Mouse (Mus musculus) layer of hippocampus, postnatal 36 days (tissue): ENCODE results near the gene Dpm2. TPM values are rescaled to one million over a fixed set of nuclear protein-coding genes. Genes with fewer than 3 reads are reported as not detected.

Experiments used
- DNase-seq, 2 experiments: peaks; one replicate each; pipeline ENCODE4 v3.0.0; 2022
- total RNA-seq, 2 experiments: library from RNA; stranded (reverse); gene quantifications; 2 replicates each; pipeline ENCODE4 v1.2.3; 2021

The Dpm2 gene
- total RNA-seq, 2 experiments from 2014 or later, result 69.1 to 81.8 TPM

DNA sequence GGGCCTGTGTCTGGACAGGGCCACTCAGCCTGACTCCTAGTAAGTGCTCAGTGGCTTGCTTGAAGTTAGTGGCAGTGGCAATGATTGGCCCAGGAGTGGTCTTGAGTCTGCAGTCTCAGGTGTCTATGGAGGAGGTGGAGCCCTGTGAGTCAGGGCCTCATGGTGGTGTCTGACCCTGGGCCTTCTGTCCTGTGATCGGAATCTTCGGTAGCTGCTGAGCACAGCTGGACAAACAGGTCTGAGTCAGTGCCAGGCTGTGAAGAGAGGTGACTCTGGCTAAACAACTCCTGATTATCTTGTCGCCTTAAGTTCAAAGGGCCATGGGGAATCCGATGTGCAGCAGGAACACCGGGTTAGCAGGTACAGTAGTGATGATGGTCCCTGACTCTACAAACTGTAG is 23.3 kb upstream of the Dpm2 start:
- no peak for DNase-seq

DNA sequence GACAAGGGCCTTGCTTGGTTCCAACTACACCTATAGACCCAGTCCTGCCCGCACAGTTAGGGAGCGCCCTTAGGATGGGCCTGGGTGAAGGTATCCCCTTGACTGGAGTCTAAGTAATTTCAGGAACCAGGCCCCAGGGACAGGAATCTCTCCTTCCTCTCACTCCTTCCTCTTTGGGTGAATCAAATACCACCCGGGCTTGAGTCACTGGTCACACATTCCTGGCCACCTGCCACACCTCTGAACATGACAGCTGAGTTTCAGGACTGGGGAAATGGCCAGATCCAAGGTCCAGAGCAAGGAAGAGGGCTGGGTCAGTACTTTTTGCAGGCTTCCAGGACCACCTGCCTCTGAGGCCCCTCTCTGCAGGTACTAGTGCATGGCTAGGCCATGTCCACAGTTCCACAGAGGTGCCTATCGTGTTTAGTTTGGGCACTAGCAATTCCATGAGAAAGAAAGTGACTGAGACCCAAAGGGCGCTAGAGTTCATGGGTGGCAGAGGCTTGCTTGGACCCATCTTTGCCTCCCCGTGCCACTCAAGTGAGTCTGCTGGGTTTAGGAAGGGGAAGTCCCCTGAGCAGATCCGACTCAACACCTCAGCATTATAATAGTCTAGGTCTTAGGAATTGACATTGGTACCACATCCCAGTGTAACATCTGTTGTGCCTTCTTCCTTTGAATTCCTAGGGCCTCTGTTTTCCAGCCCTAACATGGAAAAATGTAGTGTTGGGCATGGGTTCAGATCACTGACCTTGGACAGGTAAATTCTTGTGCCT is 22.5 kb upstream of the Dpm2 start:
- DNase-seq, result no peak

DNA sequence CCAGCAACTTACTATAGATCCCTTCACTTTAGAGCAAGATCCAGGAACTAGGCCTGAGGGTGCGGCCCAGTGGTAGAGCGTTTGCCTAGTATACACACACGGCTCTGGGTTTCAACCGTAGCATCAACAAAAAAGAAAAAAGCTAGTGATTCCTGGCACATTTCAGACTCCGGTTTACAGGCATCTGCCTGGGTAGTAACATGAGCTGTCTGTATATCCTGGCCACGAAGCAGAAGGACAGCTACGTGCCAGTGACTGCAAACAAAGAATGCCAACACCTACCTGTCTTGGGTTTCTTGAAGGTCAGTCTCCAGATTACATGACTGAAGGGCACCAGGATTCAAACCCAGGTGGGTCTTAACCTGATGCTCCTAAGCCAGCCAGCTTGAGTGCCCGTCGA is 21.5 kb upstream of the Dpm2 start:
- DNase-seq, result no peak

DNA sequence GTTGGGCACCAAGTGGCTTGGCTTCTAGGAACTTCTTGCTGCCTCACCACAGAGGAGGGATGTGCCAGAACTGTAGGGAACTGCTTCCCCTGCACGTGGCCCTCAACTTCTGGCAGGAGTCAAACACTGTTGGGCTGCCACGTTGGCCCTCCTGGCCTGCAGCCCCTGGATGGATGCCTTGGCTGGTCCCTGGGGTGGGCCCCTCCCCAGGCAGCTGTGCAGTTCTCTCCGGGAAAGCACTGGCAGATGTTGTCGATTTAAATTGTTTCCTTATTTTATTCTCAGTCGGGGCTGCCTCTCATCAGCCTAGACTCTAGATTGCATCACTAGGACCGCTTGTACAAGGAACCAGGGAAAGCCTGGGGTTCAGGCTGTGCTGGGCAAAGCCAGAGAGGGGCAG is 20.9 kb upstream of the Dpm2 start:
- DNase-seq, result peak in 1 of 2 experiments; percentile 47

DNA sequence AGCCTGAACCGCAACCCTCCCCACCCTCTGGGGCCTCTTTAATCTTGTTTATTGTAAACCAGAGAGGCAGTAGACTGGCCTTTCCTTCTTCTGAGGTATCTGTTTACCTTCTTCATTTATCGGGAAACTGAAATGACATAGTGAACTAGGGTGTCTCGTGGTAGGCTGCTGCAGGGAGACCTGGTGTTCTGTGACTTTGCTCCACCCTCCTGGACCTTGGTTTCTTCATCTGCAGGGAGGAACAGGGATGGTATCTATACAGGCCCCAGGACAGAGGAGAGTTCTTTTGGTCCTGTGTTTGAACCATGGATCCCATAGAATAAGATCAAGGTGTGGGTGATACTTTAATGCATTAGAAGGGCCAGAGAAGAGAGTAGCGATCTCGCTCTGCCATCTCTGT is 19.4 kb upstream of the Dpm2 start:
- no peak for DNase-seq

DNA sequence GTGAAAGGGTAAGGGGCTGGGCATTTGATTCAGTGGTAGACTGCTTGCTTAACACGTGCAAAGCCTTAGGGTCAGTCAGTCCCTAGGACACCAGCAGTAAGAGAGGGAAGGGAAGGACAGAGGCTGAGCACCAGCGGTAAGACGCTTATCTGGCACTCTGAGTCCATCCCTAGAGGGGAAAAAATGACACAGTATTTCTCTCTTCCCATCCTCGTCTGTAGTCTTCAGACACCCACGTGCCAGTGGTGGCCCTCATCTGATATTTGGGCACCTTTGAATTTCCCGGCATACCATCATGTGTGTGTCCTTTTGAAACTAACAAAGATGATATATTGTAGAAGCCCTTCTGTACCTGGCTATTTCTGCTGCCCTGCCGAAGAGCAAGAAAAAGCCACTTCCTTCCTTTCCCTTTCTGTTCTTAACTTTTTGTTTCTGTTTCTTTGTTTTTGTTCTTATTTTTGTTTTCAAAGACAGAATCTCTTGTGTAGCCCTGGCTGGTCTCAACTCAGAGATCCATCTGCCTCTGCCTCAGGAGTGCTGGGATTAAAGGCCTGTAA is 17.0 kb upstream of the Dpm2 start:
- no peak for DNase-seq

DNA sequence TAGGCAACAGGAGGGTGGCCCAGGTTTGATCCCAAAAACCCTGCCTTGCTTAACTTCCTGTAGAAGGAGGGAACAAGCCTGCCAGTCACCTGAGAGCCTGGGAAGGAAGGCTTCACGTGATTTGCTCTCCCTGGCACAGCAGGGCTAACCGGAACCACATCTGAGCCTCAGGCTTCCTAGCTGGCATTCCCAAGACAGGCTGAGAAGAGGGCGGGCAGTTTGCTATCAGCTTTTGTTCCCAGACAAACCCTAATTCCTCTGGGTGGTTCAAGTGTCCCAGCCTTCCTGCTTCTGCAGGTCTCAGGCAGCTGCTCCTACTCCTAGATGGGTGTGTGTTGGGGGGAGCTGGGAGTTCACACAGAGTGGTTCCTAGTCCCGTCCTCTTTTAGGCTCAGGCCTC is 15.2 kb upstream of the Dpm2 start:
- DNase-seq, result no peak

DNA sequence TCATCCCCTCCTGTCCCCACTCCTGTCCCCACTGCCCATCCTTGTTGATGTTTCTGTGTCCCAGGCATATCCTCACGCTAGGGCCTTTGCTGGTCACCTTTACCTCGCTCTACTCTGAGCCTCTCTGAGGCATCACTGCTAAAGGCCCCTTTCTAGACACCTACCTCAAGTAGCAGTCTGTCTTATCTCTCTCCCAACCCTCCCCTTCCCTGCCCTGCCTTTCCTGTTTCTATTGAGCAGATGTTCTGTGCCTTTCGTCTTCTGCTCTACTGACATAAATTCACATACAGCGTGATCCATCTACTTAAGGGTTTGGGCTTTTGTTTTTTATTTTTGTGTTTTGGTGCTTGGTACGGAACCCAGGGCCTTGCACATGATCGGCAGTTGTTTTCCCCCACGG is 14.6 kb upstream of the Dpm2 start:
- no peak for DNase-seq

DNA sequence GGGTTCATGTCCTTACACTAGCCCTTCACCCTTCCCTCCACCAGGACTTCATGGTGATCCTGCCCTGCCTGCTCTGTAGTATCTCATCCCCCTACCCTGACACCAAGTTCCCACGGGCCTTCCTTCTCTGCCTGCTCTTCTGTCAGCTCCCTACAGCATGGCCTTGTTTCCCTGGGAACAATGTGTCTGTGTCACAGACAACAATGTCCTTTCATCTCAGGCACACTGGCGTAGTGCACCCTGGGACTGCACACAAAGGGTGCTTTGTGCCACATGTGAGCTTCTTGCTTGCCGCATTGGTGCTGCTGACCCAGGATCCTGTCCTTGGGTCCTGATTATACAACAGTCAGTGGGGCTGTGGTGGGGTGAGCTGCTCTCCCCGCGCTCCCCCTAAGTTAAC is 11.1 kb upstream of the Dpm2 start:
- DNase-seq, result peak; percentile 53 to 57

DNA sequence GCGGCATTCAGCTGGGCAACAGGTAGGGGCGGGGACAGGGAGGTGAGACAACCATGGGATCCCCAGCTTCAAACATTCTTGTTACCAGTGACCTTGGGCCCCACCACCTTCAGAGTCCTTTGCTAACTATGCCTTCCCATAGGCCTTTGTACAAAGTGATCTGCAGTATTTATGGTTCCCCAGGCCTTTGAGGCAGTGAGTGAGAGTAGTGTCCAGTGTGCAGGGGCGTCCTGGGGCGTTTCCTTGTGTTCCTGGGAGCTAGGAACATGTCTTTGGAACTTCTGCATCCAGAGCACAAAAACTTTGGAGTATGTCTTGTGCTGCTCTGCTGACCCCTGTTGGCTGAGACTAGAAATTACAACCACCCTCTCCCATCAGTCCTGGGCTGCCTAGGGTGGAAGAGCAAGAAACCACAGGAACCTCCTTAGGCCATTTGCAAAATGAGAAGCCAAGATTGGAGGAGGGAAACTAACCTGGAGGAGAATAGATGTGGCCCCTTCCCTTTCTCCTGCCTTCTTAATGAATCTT is 4.1 kb upstream of the Dpm2 start:
- DNase-seq, result peak; percentile 61 to 67

DNA sequence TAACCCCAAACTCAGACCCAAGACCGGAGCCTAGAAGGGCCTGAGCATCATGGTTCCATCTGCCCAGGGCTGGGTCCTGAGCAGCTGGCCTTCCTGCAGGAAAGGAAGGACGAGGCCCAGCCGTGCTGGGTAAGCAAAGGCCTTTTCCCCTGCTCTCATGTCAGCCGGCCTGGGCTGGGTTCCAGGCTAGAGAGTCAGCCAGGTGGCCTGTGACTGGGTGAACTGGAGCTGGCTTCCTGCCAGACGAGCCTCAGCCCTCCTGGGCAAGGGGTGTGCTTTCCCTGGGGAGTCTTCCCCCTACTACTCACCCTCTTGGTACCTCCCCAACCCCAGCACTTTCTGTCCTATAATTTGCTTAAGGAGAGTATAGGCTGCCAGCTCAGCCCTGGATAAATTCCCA is 2.5 kb upstream of the Dpm2 start:
- no peak for DNase-seq

DNA sequence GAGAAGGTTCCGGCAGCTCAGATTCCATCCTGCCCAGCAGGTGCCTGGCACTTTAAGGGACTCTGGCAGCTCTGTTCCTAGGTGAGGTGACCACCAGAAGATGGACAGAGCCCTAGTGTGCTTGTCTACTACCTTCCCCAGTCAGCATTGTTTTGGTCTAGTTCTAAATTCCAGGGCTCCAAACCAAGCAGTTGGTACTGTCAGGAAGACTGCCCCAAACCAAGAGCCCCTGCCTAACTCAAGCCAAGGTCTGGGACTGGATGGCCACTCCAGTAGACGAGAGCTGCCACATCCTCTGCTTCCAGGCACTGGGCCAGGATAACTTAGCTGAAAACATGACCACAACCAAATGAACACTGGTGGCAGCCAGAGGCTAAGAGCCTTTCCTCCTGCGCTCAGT is 1.7 kb upstream of the Dpm2 start:
- DNase-seq, result no peak

DNA sequence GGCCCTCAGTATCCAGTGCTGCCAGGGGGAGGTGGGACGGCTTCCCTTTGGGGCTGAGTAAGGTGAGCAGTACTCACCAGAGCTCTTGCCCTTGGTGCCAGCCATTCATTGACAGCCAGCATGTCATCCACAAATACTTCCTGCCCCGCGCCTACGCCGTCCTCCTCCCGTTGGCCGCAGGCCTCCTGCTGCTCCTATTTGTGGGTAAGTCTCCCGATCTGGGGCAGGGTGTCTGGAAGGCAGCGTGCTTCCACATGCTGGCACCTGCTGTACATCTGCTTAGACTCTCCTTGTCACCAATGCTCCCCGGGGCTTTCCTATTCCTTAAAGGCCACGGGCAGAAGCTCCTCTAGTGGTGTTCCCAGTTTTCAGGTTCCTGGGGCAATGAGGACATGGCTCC is 1.5 kb downstream of the Dpm2 start:
- DNase-seq, result no peak

DNA sequence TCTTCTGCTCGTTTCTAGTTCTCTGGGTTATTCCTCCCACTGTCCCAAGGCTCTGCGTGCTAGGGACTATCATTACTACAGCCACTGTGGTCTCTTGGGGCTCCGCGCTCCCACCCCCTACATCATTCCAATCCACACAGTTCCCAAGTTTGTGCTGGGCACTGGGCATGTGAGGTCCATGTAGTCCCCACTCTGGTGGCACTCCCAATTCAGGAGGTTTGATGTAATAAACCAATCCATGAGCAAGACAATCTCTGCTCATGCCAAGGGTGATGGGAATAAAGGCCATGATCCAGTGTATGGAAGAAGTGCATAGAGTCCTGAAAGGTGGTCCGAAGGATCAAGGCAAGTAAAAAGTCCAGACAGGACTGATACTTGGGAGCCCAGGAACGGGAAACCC is 3.8 kb downstream of the Dpm2 start, which contains the start of gene Pip5kl1:
Gene Pip5kl1, plus strand, starts transcription at position 301 of the 400 bp plus-strand sequence.
- DNase-seq, result no peak

DNA sequence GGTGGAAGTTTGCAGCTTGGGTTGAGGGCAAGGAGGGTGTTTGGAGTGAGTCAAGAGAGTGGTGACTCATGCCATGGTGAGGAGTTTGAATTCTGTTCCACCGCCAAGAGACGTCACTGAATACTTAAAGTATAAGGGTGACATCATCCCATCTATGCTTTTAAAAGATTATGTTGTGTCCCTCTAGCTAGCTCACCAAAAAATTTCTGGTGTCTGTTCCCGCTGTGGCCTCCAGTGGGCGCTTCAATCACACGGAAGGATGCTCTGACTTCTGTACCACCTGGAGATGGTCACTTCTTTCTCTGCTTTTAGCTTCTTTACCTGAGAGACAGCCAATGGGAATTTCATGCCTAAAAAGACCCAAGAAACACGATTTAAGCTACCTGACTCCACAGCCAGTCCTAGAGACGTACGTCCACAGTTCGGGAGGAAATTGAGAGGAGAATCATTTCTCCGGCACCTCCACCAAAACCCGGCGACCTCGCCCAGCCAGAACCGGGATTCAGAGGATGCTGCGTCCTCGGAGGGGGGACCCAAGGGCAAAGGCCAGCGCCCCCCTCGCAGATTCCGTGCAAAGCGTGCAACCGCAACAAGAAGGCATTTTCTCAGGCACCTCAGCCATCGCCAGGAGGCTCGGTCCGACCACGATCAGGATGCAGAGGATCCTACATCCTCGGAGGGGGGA is 4.4 kb downstream of the Dpm2 start:
- DNase-seq, result peak; percentile 67 to 76

DNA sequence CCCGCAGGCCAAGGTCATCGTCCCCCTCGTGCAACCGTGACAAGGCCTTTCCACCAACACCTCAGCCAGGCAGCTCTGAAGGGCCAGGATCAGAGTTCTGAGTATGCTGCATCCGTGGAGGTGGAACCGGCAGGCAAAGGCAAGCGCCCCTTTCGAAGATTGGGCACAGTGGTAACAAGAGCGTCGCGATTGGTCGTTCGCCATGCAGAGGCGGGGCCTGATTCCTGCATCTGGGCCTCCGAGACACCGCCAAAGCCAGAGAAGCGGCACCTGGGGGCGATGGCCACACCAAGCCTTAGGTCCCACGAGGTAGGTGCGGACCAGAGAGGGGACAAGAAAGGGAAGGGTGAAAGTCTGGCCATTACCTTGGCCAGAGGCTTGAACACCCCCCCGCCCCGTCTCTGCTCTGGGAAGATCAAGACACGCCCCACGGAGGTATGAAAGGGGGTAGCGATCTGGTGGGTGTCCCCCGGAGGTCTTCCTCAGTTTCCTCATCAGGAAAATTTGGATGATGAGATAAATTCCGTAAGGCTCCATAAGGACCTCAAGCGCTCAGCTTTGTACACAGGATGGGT is 5.0 kb downstream of the Dpm2 start, which contains the start of gene 9430097D07Rik:
Gene 9430097D07Rik, minus strand, starts transcription at position 99 of the 575 bp plus-strand sequence.
- peak; percentile 50 to 63 for DNase-seq

DNA sequence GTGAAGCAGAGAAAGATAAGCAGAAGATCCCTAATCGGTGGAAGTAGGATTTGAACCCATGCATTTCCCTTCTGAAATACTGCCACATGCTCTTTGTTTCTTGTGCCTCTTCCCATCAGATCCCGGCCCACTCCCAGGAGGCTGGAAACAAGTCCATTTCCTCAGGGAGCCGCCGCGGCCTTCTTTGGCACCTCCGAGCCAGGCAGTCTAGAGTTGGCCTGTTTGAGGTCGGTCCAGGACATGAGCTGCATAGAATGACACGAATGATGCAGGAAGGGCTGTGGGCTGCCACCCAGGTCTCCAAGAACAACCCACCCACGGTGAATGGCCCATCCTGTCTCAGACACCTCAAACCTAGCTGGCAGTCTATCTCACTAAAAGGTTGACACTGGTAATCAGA is 5.9 kb downstream of the Dpm2 start:
- DNase-seq, result no peak

DNA sequence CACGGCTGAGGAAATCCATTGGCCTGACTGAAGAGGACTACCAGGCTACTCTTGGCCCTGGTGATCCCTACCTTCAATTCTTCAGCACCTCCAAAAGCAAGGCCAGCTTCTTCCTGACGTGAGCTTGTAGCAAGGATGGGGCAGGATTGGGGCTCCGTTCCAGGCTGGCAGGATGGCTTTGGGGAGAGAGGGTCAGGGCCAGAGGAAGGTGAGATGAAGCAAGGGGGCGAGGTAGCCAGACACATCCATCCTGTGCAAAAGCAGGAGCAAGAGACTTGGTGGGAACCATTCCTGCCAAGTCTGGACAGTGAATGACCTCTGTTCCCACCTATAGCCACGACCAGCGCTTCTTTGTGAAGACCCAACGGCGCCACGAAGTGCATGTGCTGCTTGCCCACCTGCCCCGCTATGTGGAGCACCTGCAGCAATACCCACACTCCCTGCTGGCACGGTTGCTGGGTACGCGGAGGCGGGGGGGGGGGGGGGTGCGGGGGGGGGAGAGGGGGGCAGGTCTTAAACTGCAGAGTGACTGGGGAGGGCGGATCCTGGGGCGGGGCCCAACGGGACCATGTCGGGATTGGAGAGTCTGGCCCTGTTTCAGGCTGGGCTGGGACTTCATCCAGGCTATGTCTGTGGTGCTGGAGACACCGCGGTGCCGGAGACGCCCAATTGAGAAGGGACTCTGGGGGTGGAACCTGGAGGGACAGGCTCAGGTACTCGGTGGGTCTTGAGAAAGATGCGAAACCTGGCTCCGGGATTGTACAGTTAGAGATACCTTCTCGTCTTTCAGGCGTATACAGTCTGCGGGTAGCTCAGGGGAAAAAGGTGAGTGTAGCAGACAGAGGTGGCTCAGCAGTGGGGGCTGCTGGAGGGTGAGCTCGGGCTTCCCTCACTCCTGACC is 7.7 kb downstream of the Dpm2 start:
- DNase-seq, result no peak

DNA sequence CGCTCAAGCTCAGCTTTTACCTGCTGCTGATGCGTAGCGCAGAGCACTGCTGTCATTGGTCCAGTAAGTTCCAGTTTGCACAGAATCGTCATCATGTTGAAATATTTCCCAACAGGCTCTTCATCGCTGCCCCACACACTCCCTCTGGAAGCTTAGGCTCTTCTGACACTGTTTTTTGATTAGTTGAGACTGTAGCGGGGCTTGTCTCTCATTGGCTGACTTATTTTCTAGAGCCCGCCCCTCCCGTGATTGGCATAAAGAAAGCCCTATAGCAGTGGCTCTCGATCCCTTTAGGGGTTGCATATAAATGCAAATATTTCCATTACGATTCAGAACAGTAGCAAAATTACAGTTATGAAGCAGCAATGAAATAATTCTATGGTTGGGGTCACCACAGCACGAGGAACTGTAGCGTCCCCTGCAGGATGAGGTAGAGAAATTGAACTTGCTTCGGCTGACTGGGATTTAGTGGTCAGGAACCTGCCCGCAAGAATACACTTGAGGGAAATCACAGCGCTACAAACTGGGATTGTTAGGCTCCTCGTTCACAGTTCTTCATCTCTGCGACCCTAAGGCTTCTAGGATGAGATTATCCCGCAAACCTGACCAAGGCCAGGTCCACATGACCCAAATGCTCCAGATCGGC is 10.9 kb downstream of the Dpm2 start:
- peak; percentile 66 to 71 for DNase-seq

DNA sequence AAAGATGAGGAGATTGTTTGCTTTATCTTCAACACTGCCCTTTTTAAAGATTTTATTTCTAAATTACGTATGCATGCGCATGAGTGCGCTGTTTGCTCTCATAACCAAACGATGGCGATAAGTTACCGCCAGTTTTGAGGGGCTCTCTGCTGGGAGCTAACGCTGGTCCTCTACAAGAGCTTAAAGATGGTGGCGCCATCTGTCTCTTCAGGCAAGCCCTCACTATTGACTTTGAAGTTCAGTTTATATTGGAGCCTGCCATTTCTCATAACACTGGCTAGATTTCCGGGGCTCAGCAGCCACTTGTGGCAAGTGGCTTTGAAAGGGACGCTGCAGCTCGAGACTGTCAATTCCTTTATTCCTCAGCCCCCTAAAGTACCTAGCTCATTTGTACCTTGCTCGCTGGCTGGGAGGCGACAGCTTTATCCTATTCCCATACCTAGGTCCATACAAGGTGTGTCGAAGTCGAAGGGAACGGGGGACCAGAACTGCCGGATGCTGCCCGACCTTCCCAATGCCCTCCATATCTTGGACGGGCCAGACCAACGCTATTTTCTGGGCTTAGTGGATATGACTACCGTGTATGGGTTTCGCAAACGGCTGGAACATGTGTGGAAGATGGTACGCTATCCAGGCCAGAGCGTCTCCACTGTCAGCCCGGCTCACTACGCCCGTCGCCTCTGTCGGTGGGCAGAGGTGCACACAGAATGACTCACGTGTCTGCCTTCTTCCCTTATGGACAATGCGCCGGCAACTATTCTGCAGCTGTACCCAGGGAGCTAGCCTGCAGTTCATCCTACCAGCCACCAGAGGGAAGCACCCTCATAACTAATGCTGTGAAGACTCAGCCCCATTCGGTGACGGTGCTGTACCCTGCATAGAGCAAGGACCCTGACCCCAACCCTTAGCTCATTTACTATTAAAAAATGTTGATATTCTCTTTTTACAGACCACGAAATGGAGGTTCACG is 12.5 kb downstream of the Dpm2 start:
- peak; percentile 76 to 80 for DNase-seq
